Mouse (Mus musculus) bone marrow, adult 2 months (tissue): ENCODE measurements around the gene March8.

Experiments
- CTCF ChIP-seq: fragments of 200-500 bp; IDR thresholded peaks from 2 replicates; pipeline ENCODE4 v1.5.1; 2011; ENCODE audit warnings: low read length, control low read depth; ENCODE audit not compliant: control insufficient read depth, insufficient read depth
- POLR2A ChIP-seq: fragments of 200-500 bp; IDR thresholded peaks from 2 replicates; pipeline ENCODE4 v1.6.1; 2011; ENCODE audit warnings: low read depth, mild to moderate bottlenecking, control low read depth, low read length, borderline replicate concordance; ENCODE audit not compliant: control insufficient read depth

GRCm38 (mm10) chr6:116367971-116368370 is 30.1 kb downstream of the March8 start:
- no peak for TF ChIP-seq POLR2A
- no peak for TF ChIP-seq CTCF
